In the genomic region with DNA sequence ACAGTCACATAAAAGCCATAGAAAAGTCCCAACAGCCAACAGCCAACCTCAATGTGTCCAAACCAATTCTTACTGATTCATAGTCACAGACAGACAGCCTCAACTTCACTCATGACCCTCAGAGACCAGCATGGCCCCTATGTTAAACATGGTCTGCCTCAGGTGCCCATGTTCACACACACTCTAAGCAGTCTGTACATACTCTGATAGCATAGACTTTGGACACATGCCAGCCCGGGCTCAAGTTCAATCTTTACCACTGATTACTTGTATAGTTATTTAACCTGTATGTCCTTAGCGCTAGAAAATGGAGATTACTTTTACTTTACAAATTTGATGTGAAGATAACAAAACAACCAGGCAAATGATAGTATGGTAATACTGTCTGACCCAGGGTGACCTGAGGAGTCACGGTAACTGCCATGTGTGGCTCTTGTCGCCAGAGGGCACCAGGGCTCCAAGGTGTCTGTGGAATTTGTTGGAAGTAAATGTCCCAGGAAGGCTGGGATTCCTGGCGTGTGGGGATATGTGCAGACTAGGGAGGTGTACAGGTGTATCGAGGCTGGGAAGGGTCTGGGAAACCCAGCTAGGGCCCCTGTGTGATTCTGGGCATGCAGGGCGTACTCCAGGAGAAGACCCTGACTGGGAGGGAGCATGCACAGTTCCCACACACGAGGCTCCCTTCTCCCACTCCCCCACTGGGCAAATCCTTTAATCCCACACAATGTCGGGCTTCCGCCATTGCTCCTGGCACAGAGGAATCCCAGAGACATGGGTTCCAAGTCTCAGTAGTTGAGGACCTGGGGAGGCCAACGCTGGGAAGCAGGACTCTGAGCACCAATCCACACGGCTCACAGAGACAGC, we compare ENCODE assay signal across 8 mouse cellular contexts. TPM values are rescaled to one million over a fixed set of nuclear protein-coding genes. Genes with fewer than 3 reads are reported as not detected.
DNase-seq lines count a peak whose midpoint lies in the region; ATAC-seq lines count a peak whose summit lies in the region.

No protein-coding gene starts in this region.

- H3K27me3 ChIP-seq in forebrain, embryonic 11.5 days (ENCODE audit: control insufficient read depth, insufficient read depth, low read length) = 0 out of 2 replicates have a peak, but pooled peaks cover 3% of the 10 kb centered on the region

- H3K27ac ChIP-seq in forebrain, embryonic 11.5 days (ENCODE audit: low read depth, low read length) = no peak overlapping the region

- peak; percentile 64 for DNase-seq in Muller cell, postnatal 12 days (ENCODE audit: inconsistent ontology term)
- DNase-seq in c-Kit-positive CD71-positive TER-119-positive erythroid progenitor cells, embryonic 14.5 days (ENCODE audit: low spot score) = peak; percentile 82
- peak; percentile 79 for DNase-seq in forebrain, embryonic 11.5 days (ENCODE audit: low spot score)
- peak; percentile 72 to 82 for DNase-seq in heart, postnatal 14 days
- DNase-seq in kidney, postnatal 4 days = peak; percentile 81 to 84
- DNase-seq in lung, postnatal 25 days (ENCODE audit: low spot score) = peak; percentile 78
- DNase-seq in retina, postnatal 1 day = peak; percentile 82

- intact Hi-C loops in heart, postnatal 14 days (cut with DNase I) = loop anchor here (2.0 to 5.0 kb wide), 4 partner anchors 29 to 253 kb away; a partner anchor contains a TSS

- H3K4me3 ChIP-seq in forebrain, embryonic 11.5 days (ENCODE audit: low read depth, low read length) = no peak overlapping the region

- no peaks in the 10 kb centered on the region for H3K36me3 ChIP-seq in forebrain, embryonic 11.5 days (ENCODE audit: control insufficient read depth, insufficient read depth, low read length)

- no peaks in the 10 kb centered on the region for H3K4me1 ChIP-seq in forebrain, embryonic 11.5 days (replicated peaks; ENCODE audit: control insufficient read depth, insufficient read depth, low read length)

- ATAC-seq in forebrain, embryonic 11.5 days (replicated peaks; ENCODE audit: low FRiP score) = peak; percentile 60
- no peak for ATAC-seq in inflammation-experienced regulatory T-cells, adult 6 months

- 7% methylated on average over 12 of the region's 12 CpGs for WGBS in forebrain, embryonic 11.5 days

- no peaks in the 10 kb centered on the region for H3K9me3 ChIP-seq in forebrain, embryonic 11.5 days (ENCODE audit: control insufficient read depth, low read length)

- peak overlapping the region; percentile 12; the same call in 1 of the 2 replicates for H3K4me2 ChIP-seq in forebrain, embryonic 11.5 days (ENCODE audit: low read depth, low read length, severe bottlenecking)

- no peak overlapping the region for H3K9ac ChIP-seq in forebrain, embryonic 11.5 days (ENCODE audit: low read length)

RNA-seq across cellular contexts. Expression of a gene that starts 4.8 kb away (rescaled TPM):
- polyA plus RNA-seq in forebrain, embryonic 11.5 days (2014; fragmentation: Nextera tagmentation; extraction: Ambion mirVana) = 8.1 and 9.0 TPM in 2 replicates
- 1 to 10 TPM; 2.6 to 4.1 TPM for total RNA-seq in heart, postnatal 14 days (2021)
- polyA plus RNA-seq in inflammation-experienced regulatory T-cells, adult 6 months (2017; shearing (Covaris generic)) = not detected

RNA-seq across cellular contexts. Expression of a gene that starts 42.9 kb away (rescaled TPM):
- polyA plus RNA-seq in forebrain, embryonic 11.5 days (2014; fragmentation: Nextera tagmentation; extraction: Ambion mirVana) = 1.7 and 2.1 TPM in 2 replicates
- under 1 TPM; 0.39 to 0.45 TPM for total RNA-seq in heart, postnatal 14 days (2021)
- polyA plus RNA-seq in inflammation-experienced regulatory T-cells, adult 6 months (2017; shearing (Covaris generic)) = not detected

RNA-seq across cellular contexts. Expression of a gene that starts 53.8 kb away (rescaled TPM):
- 31.3 and 34.5 TPM in 2 replicates for polyA plus RNA-seq in forebrain, embryonic 11.5 days (2014; fragmentation: Nextera tagmentation; extraction: Ambion mirVana)
- total RNA-seq in heart, postnatal 14 days (2021) = 1 to 10 TPM; 7.5 to 8.0 TPM
- not detected for polyA plus RNA-seq in inflammation-experienced regulatory T-cells, adult 6 months (2017; shearing (Covaris generic))

RNA-seq across cellular contexts. Expression of a gene that starts 57.6 kb away (rescaled TPM):
- polyA plus RNA-seq in forebrain, embryonic 11.5 days (2014; fragmentation: Nextera tagmentation; extraction: Ambion mirVana) = 187 and 195 TPM in 2 replicates
- 100 to 1,000 TPM; 128 to 129 TPM for total RNA-seq in heart, postnatal 14 days (2021)
- polyA plus RNA-seq in inflammation-experienced regulatory T-cells, adult 6 months (2017; shearing (Covaris generic)) = 100 to 1,000 TPM in 1 of 3 experiments, 10 to 100 TPM in 2; 75.7 to 115 (median 83.2) TPM

Comparison
In these comparisons a context has a peak if more than half of its experiments do, and no peak if none do; other contexts are left out.
1. RNA of a gene that starts 53.8 kb away (polyA plus RNA-seq): 31.3 to 34.5 TPM in forebrain, embryonic 11.5 days; not detected in inflammation-experienced regulatory T-cells, adult 6 months; every median in the first group is over 10 times any median in the second.
2. Peak in every context shown above with its lines, with median percentiles within 50 percentile points of each other: DNase-seq.